Mouse (Mus musculus) cortical plate, adult 2 months (tissue): ENCODE measurements around the gene Gata1. TPM values are rescaled to one million over a fixed set of nuclear protein-coding genes. Genes with fewer than 3 reads are reported as not detected.

Experiments
- H3K27ac ChIP-seq: fragments of 200-500 bp; 2 replicates; pipeline ENCODE4 v1.5.1; 2012; ENCODE audit warnings: low read length, control low read depth, inconsistent platforms; ENCODE audit not compliant: insufficient read depth
- H3K4me1 ChIP-seq: fragments of 200-500 bp; 2 replicates; pipeline ENCODE4 v1.6.1; 2011; ENCODE audit warnings: low read length; ENCODE audit not compliant: control insufficient read depth, insufficient read depth
- H3K4me3 ChIP-seq: fragments of 200-500 bp; 2 replicates; pipeline ENCODE4 v1.5.1; 2011; ENCODE audit warnings: mild to moderate bottlenecking, low read length, control low read depth; ENCODE audit not compliant: insufficient read depth
- CTCF ChIP-seq: fragments of 200-500 bp; IDR thresholded peaks from 2 replicates; pipeline ENCODE4 v1.5.1; 2011; ENCODE audit warnings: mild to moderate bottlenecking, control low read depth, low read length; ENCODE audit not compliant: insufficient read depth; ENCODE audit errors: extremely low read depth
- POLR2A ChIP-seq: fragments of 200-500 bp; IDR thresholded peaks from 2 replicates; pipeline ENCODE4 v1.6.1; 2011; ENCODE audit warnings: mild to moderate bottlenecking, low read length, control low read depth; ENCODE audit not compliant: insufficient read depth; ENCODE audit errors: extremely low read depth
- polyA plus RNA-seq: library from polyadenylated mRNA; depleted of rRNA; stranded (reverse); fragments of >200 nt; gene quantifications from 2 replicates; pipeline ENCODE4 v1.2.3, GENCODE M21; 2012

Gata1 gene
- polyA plus RNA-seq, 1 experiment, result not detected

DNA sequence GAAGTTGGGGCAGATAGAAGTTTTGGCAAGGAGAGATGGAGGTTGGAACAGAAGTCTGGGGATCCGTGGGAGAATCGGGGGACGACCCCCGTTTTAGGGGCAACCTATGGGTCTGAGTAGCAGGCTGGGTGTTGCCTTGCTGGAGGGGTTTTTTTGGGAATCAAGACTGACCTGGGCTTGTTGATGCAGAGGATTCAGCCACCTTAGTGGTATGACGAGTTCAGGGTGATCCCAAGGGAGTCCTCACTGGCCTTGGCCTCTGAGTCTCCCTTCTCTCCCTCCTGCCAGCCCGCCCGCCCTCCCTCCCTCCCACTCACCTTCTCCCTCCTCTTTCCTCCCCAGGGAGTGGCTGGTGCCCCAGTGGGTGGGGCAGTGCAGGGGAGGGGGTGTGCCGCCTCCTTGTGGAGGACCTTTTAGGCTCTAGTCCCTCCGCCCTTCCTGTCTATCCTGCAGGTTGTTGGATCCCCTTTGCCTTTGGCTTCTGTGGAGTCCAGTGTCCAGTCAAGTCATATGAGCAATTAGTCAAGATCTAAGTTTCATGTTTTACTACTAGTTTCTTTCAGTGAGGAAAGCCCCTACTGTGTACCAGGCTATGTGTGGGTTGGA lies 10.2 kb downstream of the Gata1 start:
- TF ChIP-seq POLR2A (no peak), CTCF (no peak)
- no peaks in the 10 kb centered on the region for H3K4me1 ChIP-seq
- H3K27ac ChIP-seq, result no peak overlapping the region
- no peak overlapping the region for H3K4me3 ChIP-seq

DNA sequence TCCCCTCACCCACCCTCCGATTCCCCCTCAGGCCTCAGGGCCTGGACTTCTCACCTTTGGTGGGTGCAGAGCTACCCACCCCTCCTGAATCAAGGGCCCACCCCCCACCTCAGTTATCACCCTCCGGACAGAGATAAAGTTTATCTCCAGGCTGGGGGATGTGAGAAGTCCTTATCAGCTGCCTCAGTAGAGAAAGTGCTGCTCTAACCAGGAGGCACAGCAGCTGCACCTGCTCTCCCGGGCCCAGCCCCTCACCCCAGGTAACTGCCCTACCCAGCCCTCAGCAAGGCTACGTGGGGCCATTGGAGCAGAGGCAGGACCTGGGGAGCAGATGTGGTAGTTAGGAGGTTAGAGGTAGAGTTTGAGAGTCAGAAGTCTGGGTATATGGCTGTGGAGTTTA lies 11.7 kb downstream of the Gata1 start:
- TF ChIP-seq POLR2A, result no peak
- TF ChIP-seq CTCF, result no peak
- no peak overlapping the region for H3K27ac ChIP-seq
- no peaks in the 10 kb centered on the region for H3K4me1 ChIP-seq
- no peak overlapping the region for H3K4me3 ChIP-seq

- TF ChIP-seq POLR2A, result no peak
- TF ChIP-seq CTCF, result no peak
- no peak overlapping the region for H3K4me3 ChIP-seq
- no peaks in the 10 kb centered on the region for H3K4me1 ChIP-seq
Observed at GRCm38 (mm10) chrX:7963829-7964626, 13.8 kb downstream of the Gata1 start.

GRCm38 (mm10) chrX:7958868-7959267 lies 19.0 kb downstream of the Gata1 start:
- TF ChIP-seq CTCF (no peak), POLR2A (no peak)
- Histone ChIP-seq H3K27ac (no peak overlapping the region), H3K4me3 (no peak overlapping the region), H3K4me1 (no peaks in the 10 kb centered on the region)

More at GRCm38 (mm10) chrX:7963829-7964626, 13.8 kb downstream of the Gata1 start:
- H3K27ac ChIP-seq, result no peak overlapping the region

GRCm38 (mm10) chrX:7950091-7950490 lies 27.8 kb downstream of the Gata1 start:
- no peak overlapping the region for H3K4me3 ChIP-seq
- H3K4me1 ChIP-seq, result 0 out of 2 replicates have a peak, but pooled peaks cover 2% of the 10 kb centered on the region
- no peak overlapping the region for H3K27ac ChIP-seq
- TF ChIP-seq POLR2A (no peak), CTCF (no peak)

- peak overlapping the region; percentile 48 for H3K4me3 ChIP-seq
- TF ChIP-seq CTCF, result no peak
- TF ChIP-seq POLR2A, result 0 out of 2 replicates have a peak, but pooled peaks have one; percentile 35
- H3K27ac ChIP-seq, result peak overlapping the region; percentile 38; the same call in 1 of the 2 replicates
- H3K4me1 ChIP-seq, result 0 out of 2 replicates have a peak, but pooled peaks cover 2% of the 10 kb centered on the region
Observed at GRCm38 (mm10) chrX:7947900-7948492, 29.9 kb downstream of the Gata1 start.

DNA sequence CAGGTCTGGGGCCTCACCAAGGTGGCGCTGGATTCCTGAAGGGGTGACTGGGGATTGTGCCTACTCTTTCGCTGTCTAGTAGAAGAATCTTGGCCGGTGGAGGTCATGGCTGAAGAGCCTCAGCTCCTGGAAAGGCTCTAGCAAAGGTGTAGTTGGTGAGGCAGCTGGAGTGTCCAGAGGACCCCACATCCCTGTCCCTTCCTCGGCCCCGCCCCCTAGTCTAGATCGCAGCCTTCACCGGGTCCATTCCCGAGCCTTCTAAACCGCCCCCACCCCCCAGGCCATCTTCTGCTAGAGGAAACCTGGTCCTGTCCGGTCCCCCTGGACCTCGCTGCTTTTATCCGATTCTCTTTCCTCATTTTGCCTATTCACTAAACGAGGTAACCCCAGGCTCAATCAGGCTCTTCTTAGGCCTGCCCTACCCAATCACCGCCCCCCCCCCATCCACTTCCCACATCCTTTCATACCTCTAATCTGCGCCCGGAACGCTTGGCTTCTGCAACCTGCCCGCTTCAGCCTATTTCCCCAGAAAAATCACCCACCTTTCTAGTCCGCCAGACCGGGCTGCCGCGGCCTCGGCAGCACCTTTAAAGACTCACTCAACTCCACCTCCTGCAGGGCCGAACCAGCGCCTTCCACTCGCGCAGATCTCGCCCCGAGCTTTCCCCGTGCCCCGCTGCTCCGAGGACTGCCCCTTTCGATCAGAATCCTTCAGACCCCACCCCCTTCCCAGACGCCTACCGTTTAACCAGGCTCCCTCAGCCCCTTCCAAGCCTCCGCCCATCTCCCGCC lies 30.6 kb downstream of the Gata1 start, which contains the start of gene Hdac6:
Gene Hdac6, minus strand, starts transcription at position 782 of the 792 bp plus-strand sequence.
- Histone ChIP-seq H3K4me1 (0 out of 2 replicates have a peak, but pooled peaks cover 2% of the 10 kb centered on the region), H3K27ac (peak within 1 kb of the TSS; percentile 38; the same call in 1 of the 2 replicates), H3K4me3 (peak within 1 kb of the TSS; percentile 48)
- TF ChIP-seq CTCF (no peak), POLR2A (peak; percentile 56; the same call in 1 of the 2 replicates)

DNA sequence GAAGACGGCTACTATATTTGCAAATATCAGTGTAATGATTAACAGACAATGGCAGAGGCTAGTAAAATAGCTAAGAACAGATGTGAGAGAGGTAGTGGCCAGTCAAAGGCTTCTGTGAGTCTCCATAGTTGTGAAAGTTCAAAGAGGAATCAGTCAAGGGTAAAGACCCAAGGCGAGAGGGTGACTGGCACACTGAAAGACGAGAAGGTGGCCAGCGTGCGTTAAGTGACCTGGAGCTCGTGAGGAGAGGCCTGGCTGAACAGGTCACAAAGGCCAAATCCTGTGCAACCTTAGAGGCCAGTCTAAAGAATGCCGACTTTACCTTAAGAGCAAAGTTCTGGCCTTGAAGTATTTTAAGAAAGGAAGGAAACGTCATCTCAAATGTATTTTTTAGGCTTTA lies 32.3 kb downstream of the Gata1 start:
- no peak overlapping the region for H3K4me3 ChIP-seq
- TF ChIP-seq POLR2A (no peak), CTCF (no peak)
- 0 out of 2 replicates have a peak, but pooled peaks cover 2% of the 10 kb centered on the region for H3K4me1 ChIP-seq
- H3K27ac ChIP-seq, result no peak overlapping the region

GRCm38 (mm10) chrX:7937667-7938066 lies 40.2 kb downstream of the Gata1 start:
- TF ChIP-seq POLR2A, result no peak
- TF ChIP-seq CTCF, result no peak
- Histone ChIP-seq H3K4me3 (no peak overlapping the region), H3K4me1 (no peaks in the 10 kb centered on the region), H3K27ac (no peak overlapping the region)
